Mouse (Mus musculus): Measurements from ENCODE around the gene Tbl3. TPM values are rescaled to one million over a fixed set of nuclear protein-coding genes. Genes with fewer than 3 reads are reported as not detected.
A peak's percentile ranks its signal among the peaks of the same experiment; 100 is the strongest.

The Tbl3 gene
- polyA plus RNA-seq, 1 experiment: 66.6 TPM

- no peaks in the 10 kb centered on the region for H3K27me3 ChIP-seq (ENCODE audit: control insufficient read depth, insufficient read depth, insufficient read length)
- no peak overlapping the region for H3ac ChIP-seq (ENCODE audit: control insufficient read depth, insufficient read length)
- H3K4me2 ChIP-seq (ENCODE audit: low read depth): no peak overlapping the region
- peaks cover 35% of the 10 kb centered on the region for H3K79me2 ChIP-seq (ENCODE audit: control insufficient read depth, insufficient read depth)
- peaks cover 8% of the 10 kb centered on the region for H3K36me3 ChIP-seq (ENCODE audit: control insufficient read depth, insufficient read depth)
- H3K4me3 ChIP-seq: no peak overlapping the region
- TF ChIP-seq E2F4 (IDR thresholded peaks at IDR 0.05; ENCODE audit: insufficient read depth): no peak
- no peak for TF ChIP-seq TCF12 (IDR thresholded peaks at IDR 0.05; ENCODE audit: insufficient read depth, poor library complexity, severe bottlenecking)
- TF ChIP-seq REST (IDR thresholded peaks at IDR 0.05; ENCODE audit: insufficient read depth, insufficient read length): no peak
- no peak for TF ChIP-seq USF1 (IDR thresholded peaks at IDR 0.05; ENCODE audit: low read depth)
- no peak for TF ChIP-seq MAX (IDR thresholded peaks at IDR 0.05; ENCODE audit: low read depth)
- TF ChIP-seq TCF3 (IDR thresholded peaks at IDR 0.05; ENCODE audit: insufficient read length, low read depth): no peak
- no peak for TF ChIP-seq MYOD1 (IDR thresholded peaks at IDR 0.05; ENCODE audit: control insufficient read depth in 1 of 3, insufficient read length in 2 of 3, low read depth in 2 of 3)
- TF ChIP-seq CEBPB (IDR thresholded peaks at IDR 0.05; ENCODE audit: insufficient read depth, poor library complexity, severe bottlenecking): no peak
- no peak for TF ChIP-seq SRF (IDR thresholded peaks at IDR 0.05; ENCODE audit: control insufficient read depth, insufficient read length, low read depth)
- no peak for TF ChIP-seq MYOG (IDR thresholded peaks at IDR 0.05; ENCODE audit: control insufficient read depth in 1 of 3, insufficient read depth in 1 of 3, insufficient read length in 2 of 3, low read depth in 2 of 3)
- TF ChIP-seq POLR2AphosphoS2 (IDR thresholded peaks at IDR 0.05; ENCODE audit: insufficient read length, low read depth): no peak
- TF ChIP-seq POLR2A (IDR thresholded peaks at IDR 0.05; ENCODE audit: insufficient read length, low read depth): no peak
Measured at GRCm38 (mm10) chr17:24677500-24678080, 29.9 kb downstream of the Tbl3 start.

- no peak for TF ChIP-seq REST (IDR thresholded peaks at IDR 0.05; ENCODE audit: insufficient read depth, insufficient read length)
- TF ChIP-seq E2F4 (IDR thresholded peaks at IDR 0.05; ENCODE audit: insufficient read depth): no peak
- peak in 2 of 3 experiments; percentile 71 to 93 for TF ChIP-seq MYOD1 (IDR thresholded peaks at IDR 0.05; ENCODE audit: control insufficient read depth in 1 of 3, insufficient read length in 2 of 3, low read depth in 2 of 3)
- TF ChIP-seq CEBPB (IDR thresholded peaks at IDR 0.05; ENCODE audit: insufficient read depth, poor library complexity, severe bottlenecking): no peak
- TF ChIP-seq POLR2AphosphoS2 (IDR thresholded peaks at IDR 0.05; ENCODE audit: insufficient read length, low read depth): no peak
- no peak for TF ChIP-seq TCF12 (IDR thresholded peaks at IDR 0.05; ENCODE audit: insufficient read depth, poor library complexity, severe bottlenecking)
- TF ChIP-seq SRF (IDR thresholded peaks at IDR 0.05; ENCODE audit: control insufficient read depth, insufficient read length, low read depth): no peak
- no peak for TF ChIP-seq MAX (IDR thresholded peaks at IDR 0.05; ENCODE audit: low read depth)
- TF ChIP-seq USF1 (IDR thresholded peaks at IDR 0.05; ENCODE audit: low read depth): no peak
- TF ChIP-seq POLR2A (IDR thresholded peaks at IDR 0.05; ENCODE audit: insufficient read length, low read depth): no peak
- peak; percentile 30 for TF ChIP-seq TCF3 (IDR thresholded peaks at IDR 0.05; ENCODE audit: insufficient read length, low read depth)
- TF ChIP-seq MYOG (IDR thresholded peaks at IDR 0.05; ENCODE audit: control insufficient read depth in 1 of 3, insufficient read depth in 1 of 3, insufficient read length in 2 of 3, low read depth in 2 of 3): peak in 2 of 3 experiments; percentile 87 to 95
Measured at GRCm38 (mm10) chr17:24676877-24677276, 30.6 kb downstream of the Tbl3 start.

GRCm38 (mm10) chr17:24676187-24676586, 31.3 kb downstream of the Tbl3 start:
- no peaks in the 10 kb centered on the region for H3K36me3 ChIP-seq (ENCODE audit: control insufficient read depth, insufficient read depth)
- no peaks in the 10 kb centered on the region for H3K27me3 ChIP-seq (ENCODE audit: control insufficient read depth, insufficient read depth, insufficient read length)
- TF ChIP-seq POLR2AphosphoS2 (IDR thresholded peaks at IDR 0.05; ENCODE audit: insufficient read length, low read depth) (no peak), CEBPB (IDR thresholded peaks at IDR 0.05; ENCODE audit: insufficient read depth, poor library complexity, severe bottlenecking) (no peak), E2F4 (IDR thresholded peaks at IDR 0.05; ENCODE audit: insufficient read depth) (no peak), SRF (IDR thresholded peaks at IDR 0.05; ENCODE audit: control insufficient read depth, insufficient read length, low read depth) (no peak), USF1 (IDR thresholded peaks at IDR 0.05; ENCODE audit: low read depth) (no peak), MYOG (IDR thresholded peaks at IDR 0.05; ENCODE audit: control insufficient read depth in 1 of 3, insufficient read depth in 1 of 3, insufficient read length in 2 of 3, low read depth in 2 of 3) (no peak), MAX (IDR thresholded peaks at IDR 0.05; ENCODE audit: low read depth) (no peak), POLR2A (IDR thresholded peaks at IDR 0.05; ENCODE audit: insufficient read length, low read depth) (no peak), MYOD1 (IDR thresholded peaks at IDR 0.05; ENCODE audit: control insufficient read depth in 1 of 3, insufficient read length in 2 of 3, low read depth in 2 of 3) (no peak), TCF3 (IDR thresholded peaks at IDR 0.05; ENCODE audit: insufficient read length, low read depth) (no peak), REST (IDR thresholded peaks at IDR 0.05; ENCODE audit: insufficient read depth, insufficient read length) (no peak), TCF12 (IDR thresholded peaks at IDR 0.05; ENCODE audit: insufficient read depth, poor library complexity, severe bottlenecking) (no peak)
- H3K4me3 ChIP-seq: no peak overlapping the region
- no peak overlapping the region for H3ac ChIP-seq (ENCODE audit: control insufficient read depth, insufficient read length)
- H3K79me2 ChIP-seq (ENCODE audit: control insufficient read depth, insufficient read depth): peaks cover 49% of the 10 kb centered on the region
- no peak overlapping the region for H3K4me2 ChIP-seq (ENCODE audit: low read depth)

More at GRCm38 (mm10) chr17:24676877-24677276, 30.6 kb downstream of the Tbl3 start:
- Histone ChIP-seq H3K79me2 (ENCODE audit: control insufficient read depth, insufficient read depth) (peaks cover 42% of the 10 kb centered on the region), H3ac (ENCODE audit: control insufficient read depth, insufficient read length) (no peak overlapping the region), H3K36me3 (ENCODE audit: control insufficient read depth, insufficient read depth) (peaks cover 6% of the 10 kb centered on the region), H3K4me3 (no peak overlapping the region), H3K27me3 (ENCODE audit: control insufficient read depth, insufficient read depth, insufficient read length) (no peaks in the 10 kb centered on the region), H3K4me2 (ENCODE audit: low read depth) (no peak overlapping the region)

DNA sequence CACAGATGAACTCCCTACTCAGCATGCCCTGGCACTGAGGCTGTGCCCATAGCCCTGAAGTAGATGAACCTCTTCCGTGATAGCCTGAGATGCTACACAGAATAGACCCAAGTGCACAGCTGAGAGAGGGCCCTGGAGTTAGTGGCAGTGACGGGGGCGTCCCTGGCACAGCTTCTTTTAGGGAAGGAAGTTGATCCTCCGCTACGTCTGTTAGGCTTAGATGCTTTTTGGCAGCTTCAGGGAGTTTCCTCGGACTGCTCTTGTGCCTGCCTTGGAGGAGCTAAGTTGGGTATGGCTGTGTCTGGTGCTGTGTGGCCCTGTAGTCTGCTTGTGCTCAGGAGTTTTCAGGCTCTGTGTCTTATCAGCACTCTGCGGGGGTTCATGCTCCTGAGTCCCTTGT, 33.2 kb downstream of the Tbl3 start:
- peaks cover 65% of the 10 kb centered on the region for H3K79me2 ChIP-seq (ENCODE audit: control insufficient read depth, insufficient read depth)
- no peaks in the 10 kb centered on the region for H3K36me3 ChIP-seq (ENCODE audit: control insufficient read depth, insufficient read depth)
- TF ChIP-seq POLR2AphosphoS2 (IDR thresholded peaks at IDR 0.05; ENCODE audit: insufficient read length, low read depth): no peak
- TF ChIP-seq SRF (IDR thresholded peaks at IDR 0.05; ENCODE audit: control insufficient read depth, insufficient read length, low read depth): no peak
- TF ChIP-seq MAX (IDR thresholded peaks at IDR 0.05; ENCODE audit: low read depth): no peak
- TF ChIP-seq CEBPB (IDR thresholded peaks at IDR 0.05; ENCODE audit: insufficient read depth, poor library complexity, severe bottlenecking): no peak
- TF ChIP-seq POLR2A (IDR thresholded peaks at IDR 0.05; ENCODE audit: insufficient read length, low read depth): no peak
- TF ChIP-seq REST (IDR thresholded peaks at IDR 0.05; ENCODE audit: insufficient read depth, insufficient read length): no peak
- no peak for TF ChIP-seq TCF12 (IDR thresholded peaks at IDR 0.05; ENCODE audit: insufficient read depth, poor library complexity, severe bottlenecking)
- no peak for TF ChIP-seq E2F4 (IDR thresholded peaks at IDR 0.05; ENCODE audit: insufficient read depth)
- TF ChIP-seq TCF3 (IDR thresholded peaks at IDR 0.05; ENCODE audit: insufficient read length, low read depth): no peak
- no peak overlapping the region for H3ac ChIP-seq (ENCODE audit: control insufficient read depth, insufficient read length)
- no peak overlapping the region for H3K4me3 ChIP-seq
- H3K4me2 ChIP-seq (ENCODE audit: low read depth): no peak overlapping the region
- H3K27me3 ChIP-seq (ENCODE audit: control insufficient read depth, insufficient read depth, insufficient read length): no peaks in the 10 kb centered on the region

Data from myocyte (in vitro differentiated cells).